Mouse (Mus musculus) neutrophil, adult 83 days (primary cell): ENCODE data around the gene Gm266. TPM values are rescaled to one million over a fixed set of nuclear protein-coding genes. Genes with fewer than 3 reads are reported as not detected.

Source experiments
- total RNA-seq, 2 experiments: library from RNA; stranded (reverse); gene quantifications; one replicate each; pipeline ENCODE4 v1.2.4; 2023

Gene Gm266
- total RNA-seq, result under 1 TPM in 1 of 2 experiments, not detected in 1; 0.77 TPM

GRCm38 (mm10) chr12:111485652-111486306, at the start of gene Gm266:
Gene Gm266 (minus strand): TSS chr12:111485823.

GRCm38 (mm10) chr12:111442309-111443010, 43.2 kb downstream of the Gm266 start, which contains the start of gene Tnfaip2:
Gene Tnfaip2 (plus strand): TSS chr12:111442469.

Other genes with a start within 250 kb of the Gm266 start
- not detected for gene Amn, start 214.7 kb downstream of the Gm266 start, total RNA-seq
- gene Cdc42bpb, start 108.1 kb downstream of the Gm266 start, total RNA-seq, result 10 to 100 TPM; 13.3 to 16.7 TPM
- gene Lbhd2, start 79.0 kb downstream of the Gm266 start, total RNA-seq, result not detected
- gene Exoc3l4, start 68.8 kb downstream of the Gm266 start, total RNA-seq, result 1 to 10 TPM in 1 of 2 experiments, not detected in 1; 1.2 TPM
- 100 to 1,000 TPM; 263 to 283 TPM for gene Tnfaip2, start 43.4 kb downstream of the Gm266 start, total RNA-seq
- gene Eif5, start 52.2 kb upstream of the Gm266 start, total RNA-seq, result 100 to 1,000 TPM; 644 to 669 TPM
- 10 to 100 TPM; 51.1 to 56.3 TPM for gene Mark3, start 88.7 kb upstream of the Gm266 start, total RNA-seq
- gene Ckb, start 186.5 kb upstream of the Gm266 start, total RNA-seq, result 1 to 10 TPM; 2.8 to 5.7 TPM
- gene Trmt61a, start 192.3 kb upstream of the Gm266 start, total RNA-seq, result 1 to 10 TPM; 3.0 to 4.1 TPM
- 1 to 10 TPM; 7.5 to 8.3 TPM for gene Bag5, start 227.4 kb upstream of the Gm266 start, total RNA-seq
- 10 to 100 TPM; 16.6 to 17.1 TPM for gene Apopt1, start 227.4 kb upstream of the Gm266 start, total RNA-seq